In genomic region chr10:100111209-100111608, GRCm38 (mm10) we compare ENCODE assay signal across 14 mouse cellular contexts.
DNase-seq lines count a peak whose midpoint lies in the region; ATAC-seq lines count a peak whose summit lies in the region.
"Had no signal": no experiment of that assay in that cellular context is flagged by ENCODE, and none has a peak within 500 bp of the region (broad histone marks: within the 10 kb centered on the region; RNA-seq: fewer than 3 reads in every experiment).

No protein-coding gene starts in this region.

- no peak overlapping the region for H3K27ac ChIP-seq in embryonic facial prominence, embryonic 14.5 days (replicated peaks; ENCODE audit: low read depth, low read length)
- no peak overlapping the region for H3K27ac ChIP-seq in embryonic facial prominence, embryonic 10.5 days (replicated peaks)
- no peak overlapping the region for H3K27ac ChIP-seq in neural tube, embryonic 14.5 days (ENCODE audit: low read depth, low read length)
- no peak overlapping the region for H3K27ac ChIP-seq in forebrain, embryonic 16.5 days (ENCODE audit: low read length)
- H3K27ac ChIP-seq: heart, embryonic 15.5 days; intestine, embryonic 15.5 days; liver, embryonic 15.5 days had no signal

- H3K4me1 ChIP-seq in embryonic facial prominence, embryonic 14.5 days (ENCODE audit: control insufficient read depth, insufficient read depth, low read length): no peaks in the 10 kb centered on the region
- no peaks in the 10 kb centered on the region for H3K4me1 ChIP-seq in embryonic facial prominence, embryonic 10.5 days
- H3K4me1 ChIP-seq in neural tube, embryonic 14.5 days (ENCODE audit: control insufficient read depth, insufficient read depth, low read length): no peaks in the 10 kb centered on the region
- peaks cover 6% of the 10 kb centered on the region for H3K4me1 ChIP-seq in forebrain, embryonic 16.5 days (replicated peaks; ENCODE audit: control insufficient read depth, insufficient read depth, low read length)
- H3K4me1 ChIP-seq: heart, embryonic 15.5 days; intestine, embryonic 15.5 days; liver, embryonic 15.5 days had no signal

- WGBS in embryonic facial prominence, embryonic 14.5 days: 37% methylated on average over 7 of the region's 7 CpGs
- 37% methylated on average over 7 of the region's 7 CpGs for WGBS in embryonic facial prominence, embryonic 10.5 days
- 35% methylated on average over 7 of the region's 7 CpGs for WGBS in neural tube, embryonic 14.5 days
- 4% methylated on average over 7 of the region's 7 CpGs for WGBS in forebrain, embryonic 16.5 days

- H3K9ac ChIP-seq in embryonic facial prominence, embryonic 14.5 days (ENCODE audit: low read depth, low read length): no peak overlapping the region
- 0 out of 2 replicates have a peak overlapping the region, but pooled peaks have one; percentile 11 for H3K9ac ChIP-seq in neural tube, embryonic 14.5 days (replicated peaks; ENCODE audit: low read depth, low read length)
- no peak overlapping the region for H3K9ac ChIP-seq in forebrain, embryonic 16.5 days (replicated peaks; ENCODE audit: low read depth, low read length)
- H3K9ac ChIP-seq: heart, embryonic 15.5 days; intestine, embryonic 15.5 days; liver, embryonic 15.5 days had no signal

- H3K27me3 ChIP-seq in embryonic facial prominence, embryonic 14.5 days (replicated peaks; ENCODE audit: control insufficient read depth, insufficient read depth, low read length): no peaks in the 10 kb centered on the region
- no peaks in the 10 kb centered on the region for H3K27me3 ChIP-seq in embryonic facial prominence, embryonic 10.5 days (replicated peaks; ENCODE audit: low read depth, poor library complexity, severe bottlenecking)
- H3K27me3 ChIP-seq in neural tube, embryonic 14.5 days (ENCODE audit: control insufficient read depth, insufficient read depth, low read length): no peaks in the 10 kb centered on the region
- no peaks in the 10 kb centered on the region for H3K27me3 ChIP-seq in forebrain, embryonic 16.5 days (replicated peaks; ENCODE audit: control insufficient read depth, insufficient read depth, low read length)
- H3K27me3 ChIP-seq: heart, embryonic 15.5 days; intestine, embryonic 15.5 days; liver, embryonic 15.5 days had no signal

- H3K4me2 ChIP-seq in embryonic facial prominence, embryonic 14.5 days (ENCODE audit: low read depth, low read length): no peak overlapping the region
- H3K4me2 ChIP-seq in neural tube, embryonic 14.5 days (ENCODE audit: low read depth, low read length): no peak overlapping the region
- H3K4me2 ChIP-seq in forebrain, embryonic 16.5 days (ENCODE audit: low read length): peak overlapping the region; percentile 31
- H3K4me2 ChIP-seq: heart, embryonic 15.5 days; intestine, embryonic 15.5 days; liver, embryonic 15.5 days had no signal

- ATAC-seq in embryonic facial prominence, embryonic 14.5 days (ENCODE audit: low read depth): no peak
- 0 out of 2 replicates have a peak, but pooled peaks have one; percentile 38 for ATAC-seq in neural tube, embryonic 14.5 days (ENCODE audit: low read depth)
- peak; percentile 90 for ATAC-seq in forebrain, embryonic 16.5 days
- ATAC-seq in activated CD4-positive, CD25-positive, alpha-beta regulatory T cell, adult 4 months: no peak
- ATAC-seq: intestine, embryonic 15.5 days had no signal

- no peaks in the 10 kb centered on the region for H3K36me3 ChIP-seq in embryonic facial prominence, embryonic 14.5 days (ENCODE audit: control insufficient read depth, insufficient read depth, low read length)
- H3K36me3 ChIP-seq in embryonic facial prominence, embryonic 10.5 days (replicated peaks): no peaks in the 10 kb centered on the region
- H3K36me3 ChIP-seq in neural tube, embryonic 14.5 days (ENCODE audit: control insufficient read depth, insufficient read depth, low read length): no peaks in the 10 kb centered on the region
- H3K36me3 ChIP-seq in forebrain, embryonic 16.5 days (ENCODE audit: control insufficient read depth, insufficient read depth): no peaks in the 10 kb centered on the region
- H3K36me3 ChIP-seq: heart, embryonic 15.5 days; intestine, embryonic 15.5 days; liver, embryonic 15.5 days had no signal

- no peaks in the 10 kb centered on the region for H3K9me3 ChIP-seq in embryonic facial prominence, embryonic 14.5 days (ENCODE audit: control insufficient read depth, low read length)
- H3K9me3 ChIP-seq in embryonic facial prominence, embryonic 10.5 days: no peaks in the 10 kb centered on the region
- no peaks in the 10 kb centered on the region for H3K9me3 ChIP-seq in neural tube, embryonic 14.5 days (ENCODE audit: control insufficient read depth, low read length)
- no peaks in the 10 kb centered on the region for H3K9me3 ChIP-seq in forebrain, embryonic 16.5 days (ENCODE audit: control insufficient read depth, low read length)
- H3K9me3 ChIP-seq: heart, embryonic 15.5 days; intestine, embryonic 15.5 days; liver, embryonic 15.5 days had no signal

- DNase-seq in embryonic facial prominence, embryonic 14.5 days (ENCODE audit: low spot score): peak; percentile 39
- DNase-seq in embryonic facial prominence, embryonic 10.5 days (ENCODE audit: low spot score): no peak
- DNase-seq in neural tube, embryonic 10.5 days (ENCODE audit: extremely low spot score, low spot score): no peak
- peak; percentile 17 for DNase-seq in retina, embryonic 14.5 days (ENCODE audit: low spot score)
- DNase-seq in urinary bladder, postnatal 4 days (ENCODE audit: low spot score in 2 of 2): no peak
- DNase-seq: kidney, postnatal 4 days; lung, postnatal 4 days had no signal

- no peak overlapping the region for H3K4me3 ChIP-seq in embryonic facial prominence, embryonic 14.5 days (ENCODE audit: low read depth, low read length)
- no peak overlapping the region for H3K4me3 ChIP-seq in embryonic facial prominence, embryonic 10.5 days
- no peak overlapping the region for H3K4me3 ChIP-seq in neural tube, embryonic 14.5 days (ENCODE audit: low read depth, low read length)
- H3K4me3 ChIP-seq in forebrain, embryonic 16.5 days (replicated peaks; ENCODE audit: low read length): no peak overlapping the region
- H3K4me3 ChIP-seq: heart, embryonic 15.5 days; intestine, embryonic 15.5 days; liver, embryonic 15.5 days; myocyte had no signal

Comparison
In these comparisons a context has a peak if more than half of its experiments do, and no peak if none do; other contexts are left out.
1. DNase-seq: peak in embryonic facial prominence, embryonic 14.5 days (single experiment) and retina, embryonic 14.5 days (single experiment); none in embryonic facial prominence, embryonic 10.5 days (single experiment), neural tube, embryonic 10.5 days (single experiment) and urinary bladder, postnatal 4 days (0 of 2).
2. ATAC-seq: peak in neural tube, embryonic 14.5 days (single experiment) and forebrain, embryonic 16.5 days (single experiment); none in embryonic facial prominence, embryonic 14.5 days (single experiment) and activated CD4-positive, CD25-positive, alpha-beta regulatory T cell, adult 4 months (single experiment).